Mouse (Mus musculus) c-Kit-positive CD71-positive TER-119-negative erythroid progenitor cells, embryonic 14.5 days (primary cell): ENCODE results near the gene Gm3012.
"Not testable (repeated sequence)": the region's sequence is repeated elsewhere in the genome, so short reads cannot be mapped to it uniquely, and the experiment has no call there.

Experiments
- DNase-seq: peaks from one replicate; pipeline ENCODE4 v3.0.0-alpha.2; 2013; ENCODE audit warnings: low read depth

Gene Gm3012

GRCm38 (mm10) chr14:3634212-3634611 is at the start of gene Gm3012:
Gene Gm3012, plus strand, starts transcription at chr14:3634512.
- DNase-seq = not testable (repeated sequence)

GRCm38 (mm10) chr14:3651730-3652129 is 17.4 kb downstream of the Gm3012 start, which contains the start of gene Gm3020:
Gene Gm3020, plus strand, starts transcription at chr14:3652030.
- DNase-seq = not testable (repeated sequence)

GRCm38 (mm10) chr14:3688483-3688882 is 54.2 kb downstream of the Gm3012 start, which contains the start of gene Gm3043:
Gene Gm3043, plus strand, starts transcription at chr14:3688783.
- DNase-seq = not testable (repeated sequence)
